Mouse (Mus musculus) ES-Bruce4 (cell line): Measurements from ENCODE around the gene Vmn1r89. TPM values are rescaled to one million over a fixed set of nuclear protein-coding genes. Genes with fewer than 3 reads are reported as not detected.

Experiments used
- H3K27ac ChIP-seq: 2 replicates; pipeline ENCODE4 v1.5.1; 2012; ENCODE audit warnings: low read length, inconsistent platforms; ENCODE audit not compliant: insufficient read depth
- H3K27me3 ChIP-seq: 2 replicates; pipeline ENCODE4 v1.6.1; 2012; ENCODE audit warnings: mild to moderate bottlenecking, low read length, inconsistent platforms; ENCODE audit not compliant: control insufficient read depth, poor library complexity, insufficient read depth, severe bottlenecking
- H3K36me3 ChIP-seq: 2 replicates; pipeline ENCODE4 v1.6.1; 2012; ENCODE audit warnings: inconsistent platforms, mild to moderate bottlenecking, low read length, moderate library complexity; ENCODE audit not compliant: control insufficient read depth, poor library complexity, insufficient read depth, severe bottlenecking
- H3K4me1 ChIP-seq: one replicate; pipeline ENCODE4 v1.8.1; 2011; ENCODE audit warnings: low read length; ENCODE audit not compliant: control insufficient read depth, insufficient read depth
- H3K4me3 ChIP-seq: 2 replicates; pipeline ENCODE4 v1.5.1; 2011; ENCODE audit warnings: low read depth, mild to moderate bottlenecking, low read length
- H3K9ac ChIP-seq: 2 replicates; pipeline ENCODE4 v1.6.1; 2012; ENCODE audit warnings: low read depth, mild to moderate bottlenecking, inconsistent platforms; ENCODE audit not compliant: poor library complexity, severe bottlenecking
- H3K9me3 ChIP-seq: replicated peaks from 2 replicates; pipeline ENCODE4 v1.6.1; 2012; ENCODE audit warnings: mild to moderate bottlenecking, low read length, inconsistent platforms; ENCODE audit not compliant: control insufficient read depth, poor library complexity, insufficient read depth, severe bottlenecking
- CTCF ChIP-seq: IDR thresholded peaks from one replicate; pipeline ENCODE4 v1.8.1; 2011; ENCODE audit warnings: low read depth, low read length
- EP300 ChIP-seq: IDR thresholded peaks from 2 replicates; pipeline ENCODE4 v1.6.1; 2011; ENCODE audit warnings: low read depth, low read length; ENCODE audit not compliant: insufficient read depth
- POLR2A ChIP-seq: IDR thresholded peaks from one replicate; pipeline ENCODE4 v1.8.1; 2011; ENCODE audit warnings: low read length; ENCODE audit not compliant: insufficient read depth
- polyA plus RNA-seq: library from polyadenylated mRNA; stranded (reverse); fragments of >200 nt; gene quantifications from 2 replicates; pipeline ENCODE4 v1.2.4, GENCODE M21; 2011; ENCODE audit warnings: low read depth; ENCODE audit not compliant: missing spikeins, insufficient read depth, insufficient read length

Gene Vmn1r89
- not detected in 2 replicates for polyA plus RNA-seq

GRCm38 (mm10) chr7:13212720-13213119, at the start of gene Vmn1r89:
Gene Vmn1r89, plus strand, starts transcription at chr7:13213020.
- no peak within 1 kb of the TSS for H3K27ac ChIP-seq
- H3K4me1 ChIP-seq, result no peaks in the 10 kb centered on the region
- H3K27me3 ChIP-seq, result no peaks in the 10 kb centered on the region
- no peaks in the 10 kb centered on the region for H3K36me3 ChIP-seq
- no peaks in the 10 kb centered on the region for H3K9me3 ChIP-seq
- no peak within 1 kb of the TSS for H3K9ac ChIP-seq
- TF ChIP-seq CTCF, result no peak
- TF ChIP-seq EP300, result no peak
- TF ChIP-seq POLR2A, result no peak
- H3K4me3 ChIP-seq, result no peak within 1 kb of the TSS

GRCm38 (mm10) chr7:13260746-13261700, 48.2 kb downstream of the Vmn1r89 start:
- Histone ChIP-seq H3K4me3 (peak overlapping the region; percentile 31), H3K9ac (no peak overlapping the region)
- no peak for TF ChIP-seq EP300
- TF ChIP-seq POLR2A, result no peak
- TF ChIP-seq CTCF, result no peak

GRCm38 (mm10) chr7:13263851-13264250, 51.0 kb downstream of the Vmn1r89 start:
- Histone ChIP-seq H3K9me3 (no peaks in the 10 kb centered on the region), H3K27me3 (no peaks in the 10 kb centered on the region), H3K4me1 (no peaks in the 10 kb centered on the region), H3K27ac (no peak overlapping the region), H3K36me3 (no peaks in the 10 kb centered on the region), H3K9ac (no peak overlapping the region), H3K4me3 (no peak overlapping the region)
- TF ChIP-seq POLR2A (no peak), CTCF (no peak), EP300 (no peak)

More at GRCm38 (mm10) chr7:13260746-13261700, 48.2 kb downstream of the Vmn1r89 start:
- no peaks in the 10 kb centered on the region for H3K27me3 ChIP-seq
- H3K9me3 ChIP-seq, result no peaks in the 10 kb centered on the region
- H3K27ac ChIP-seq, result no peak overlapping the region
- H3K4me1 ChIP-seq, result no peaks in the 10 kb centered on the region
- H3K36me3 ChIP-seq, result no peaks in the 10 kb centered on the region

- no peak overlapping the region for H3K4me3 ChIP-seq
- H3K36me3 ChIP-seq, result no peaks in the 10 kb centered on the region
- no peak overlapping the region for H3K27ac ChIP-seq
- no peaks in the 10 kb centered on the region for H3K27me3 ChIP-seq
- TF ChIP-seq CTCF (no peak), POLR2A (no peak), EP300 (no peak)
- H3K9me3 ChIP-seq, result no peaks in the 10 kb centered on the region
- no peaks in the 10 kb centered on the region for H3K4me1 ChIP-seq
- H3K9ac ChIP-seq, result no peak overlapping the region
Observed at GRCm38 (mm10) chr7:13264396-13264795, 51.6 kb downstream of the Vmn1r89 start.

- Histone ChIP-seq H3K9ac (no peak overlapping the region), H3K9me3 (no peaks in the 10 kb centered on the region), H3K4me3 (no peak overlapping the region), H3K27ac (no peak overlapping the region), H3K4me1 (no peaks in the 10 kb centered on the region), H3K36me3 (no peaks in the 10 kb centered on the region), H3K27me3 (no peaks in the 10 kb centered on the region)
- TF ChIP-seq EP300 (no peak), CTCF (no peak), POLR2A (no peak)
Observed at GRCm38 (mm10) chr7:13268749-13269260, 56.0 kb downstream of the Vmn1r89 start.

GRCm38 (mm10) chr7:13269394-13269793, 56.6 kb downstream of the Vmn1r89 start:
- no peak overlapping the region for H3K9ac ChIP-seq
- H3K4me1 ChIP-seq, result no peaks in the 10 kb centered on the region
- TF ChIP-seq POLR2A (no peak), EP300 (no peak), CTCF (no peak)
- no peak overlapping the region for H3K27ac ChIP-seq
- peak overlapping the region; percentile 33; the same call in 1 of the 2 replicates for H3K4me3 ChIP-seq
- no peaks in the 10 kb centered on the region for H3K36me3 ChIP-seq
- no peaks in the 10 kb centered on the region for H3K9me3 ChIP-seq
- H3K27me3 ChIP-seq, result no peaks in the 10 kb centered on the region

Other genes with a start within 250 kb of the Vmn1r89 start
- gene Zfp324, start 247.2 kb upstream of the Vmn1r89 start, polyA plus RNA-seq, result 1.5 and 2.3 TPM in 2 replicates
- 4.5 and 5.1 TPM in 2 replicates for gene Zfp446, start 235.2 kb upstream of the Vmn1r89 start, polyA plus RNA-seq
- 0.75 TPM in 1 of 2 replicates, not detected in the other for gene Slc27a5, start 214.8 kb upstream of the Vmn1r89 start, polyA plus RNA-seq
- 1,087 and 1,151 TPM in 2 replicates for gene Trim28, start 213.9 kb upstream of the Vmn1r89 start, polyA plus RNA-seq
- 14.0 and 22.7 TPM in 2 replicates for gene Zbtb45, start 203.0 kb upstream of the Vmn1r89 start, polyA plus RNA-seq
- gene Chmp2a, start 178.2 kb upstream of the Vmn1r89 start, polyA plus RNA-seq, result 153 and 159 TPM in 2 replicates
- gene Ube2m, start 174.7 kb upstream of the Vmn1r89 start, polyA plus RNA-seq, result 195 and 239 TPM in 2 replicates
- 0.90 and 0.93 TPM in 2 replicates for gene Mzf1, start 158.3 kb upstream of the Vmn1r89 start, polyA plus RNA-seq
- 0.22 and 0.24 TPM in 2 replicates for gene Vmn1r85, start 117.8 kb upstream of the Vmn1r89 start, polyA plus RNA-seq
- not detected in 2 replicates for gene Vmn1r86, start 93.1 kb upstream of the Vmn1r89 start, polyA plus RNA-seq
- 0.15 and 0.26 TPM in 2 replicates for gene Vmn1r87, start 72.9 kb upstream of the Vmn1r89 start, polyA plus RNA-seq
- gene Vmn1r88, start 53.5 kb upstream of the Vmn1r89 start, polyA plus RNA-seq, result 0.64 and 0.78 TPM in 2 replicates
- 157 and 181 TPM in 2 replicates for gene Lig1, start 64.3 kb downstream of the Vmn1r89 start, polyA plus RNA-seq
- 6.0 and 9.4 TPM in 2 replicates for gene Zswim9, start 65.7 kb downstream of the Vmn1r89 start, polyA plus RNA-seq
- gene Pla2g4c, start 111.6 kb downstream of the Vmn1r89 start, polyA plus RNA-seq, result 1.0 and 1.6 TPM in 2 replicates
- gene Cabp5, start 185.1 kb downstream of the Vmn1r89 start, polyA plus RNA-seq, result not detected in 2 replicates
- gene Bsph1, start 237.8 kb downstream of the Vmn1r89 start, polyA plus RNA-seq, result not detected in 2 replicates